Comparison of ENCODE assay signal across 24 mouse cellular contexts in the genomic region with DNA sequence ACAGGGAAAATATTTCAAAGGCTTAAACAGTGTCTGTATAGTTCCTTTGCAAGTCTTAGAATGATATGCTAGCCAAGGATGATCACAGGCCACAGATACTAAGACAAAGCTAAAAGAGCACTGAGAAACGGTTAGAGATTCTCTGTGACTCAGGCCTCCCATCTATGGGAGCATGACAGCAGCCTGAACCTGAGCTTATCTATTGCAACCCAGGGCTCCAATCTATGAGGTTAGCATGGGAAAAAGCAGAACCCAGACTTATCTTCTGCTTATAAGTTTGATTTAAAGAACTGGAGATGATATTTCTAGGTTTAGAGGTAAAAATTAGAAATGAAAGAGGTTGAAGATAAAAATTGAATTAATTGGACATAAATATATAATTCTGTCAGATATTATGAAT.
"Had no signal": no experiment of that assay in that cellular context is flagged by ENCODE, and none has a peak within 500 bp of the region (broad histone marks: within the 10 kb centered on the region; RNA-seq: fewer than 3 reads in every experiment).

No protein-coding gene starts in this region.

- H3K36me3 ChIP-seq: embryonic facial prominence, embryonic 10.5 days; embryonic facial prominence, embryonic 12.5 days; embryonic facial prominence, embryonic 13.5 days; embryonic facial prominence, embryonic 15.5 days; forebrain, embryonic 10.5 days; forebrain, embryonic 12.5 days; forebrain, embryonic 15.5 days had no signal

- DNase-seq: cerebellum, adult 9-10 months; cerebellum, adult 9-11 months; cerebellum, postnatal 10 days; cerebellum, postnatal 14 days; cerebellum, postnatal 25 days; cerebellum, postnatal 36 days; embryo, embryonic 11 days; forebrain, postnatal 0 days; gastrocnemius, adult 2 months; gastrocnemius, postnatal 10 days; gastrocnemius, postnatal 14 days; gastrocnemius, postnatal 25 days; gastrocnemius, postnatal 36 days; heart, adult 18-20 months; heart, adult 2 months had no signal

- H3K27me3 ChIP-seq: embryonic facial prominence, embryonic 12.5 days; embryonic facial prominence, embryonic 13.5 days; embryonic facial prominence, embryonic 15.5 days; forebrain, embryonic 12.5 days; forebrain, embryonic 13.5 days; forebrain, embryonic 15.5 days had no signal

- H3K9ac ChIP-seq: embryonic facial prominence, embryonic 12.5 days; embryonic facial prominence, embryonic 13.5 days; embryonic facial prominence, embryonic 15.5 days; forebrain, embryonic 12.5 days; forebrain, embryonic 13.5 days; forebrain, embryonic 15.5 days; forebrain, postnatal 0 days had no signal

- H3K9me3 ChIP-seq: embryonic facial prominence, embryonic 10.5 days; embryonic facial prominence, embryonic 12.5 days; embryonic facial prominence, embryonic 13.5 days; embryonic facial prominence, embryonic 15.5 days; forebrain, embryonic 10.5 days; forebrain, embryonic 12.5 days; forebrain, embryonic 13.5 days; forebrain, embryonic 15.5 days had no signal

- H3K4me1 ChIP-seq: embryonic facial prominence, embryonic 10.5 days; embryonic facial prominence, embryonic 12.5 days; embryonic facial prominence, embryonic 13.5 days; embryonic facial prominence, embryonic 15.5 days; forebrain, embryonic 10.5 days; forebrain, embryonic 12.5 days; forebrain, embryonic 13.5 days; forebrain, embryonic 15.5 days had no signal

- H3K4me3 ChIP-seq: embryonic facial prominence, embryonic 10.5 days; embryonic facial prominence, embryonic 12.5 days; embryonic facial prominence, embryonic 13.5 days; embryonic facial prominence, embryonic 15.5 days; erythroblast, embryonic 14.5 days; forebrain, embryonic 10.5 days; forebrain, embryonic 12.5 days; forebrain, embryonic 13.5 days; forebrain, embryonic 15.5 days; gastrocnemius, adult 2 months; heart, adult 2 months had no signal

- H3K27ac ChIP-seq: embryonic facial prominence, embryonic 10.5 days; embryonic facial prominence, embryonic 12.5 days; embryonic facial prominence, embryonic 13.5 days; embryonic facial prominence, embryonic 15.5 days; forebrain, embryonic 10.5 days; forebrain, embryonic 12.5 days; forebrain, embryonic 13.5 days; forebrain, embryonic 15.5 days; gastrocnemius, adult 2 months; heart, adult 2 months had no signal
